ENCODE assay signal across 9 mouse cellular contexts in genomic region chr10:91249681-91250195, GRCm38 (mm10).
DNase-seq lines count a peak whose midpoint lies in the region; ATAC-seq and TF ChIP-seq lines count a peak whose summit lies in the region.
"Had no signal": no experiment of that assay in that cellular context is flagged by ENCODE, and none has a peak within 500 bp of the region (broad histone marks: within the 10 kb centered on the region; RNA-seq: fewer than 3 reads in every experiment).

No protein-coding gene starts in this region.

- no peaks in the 10 kb centered on the region for H3K27me3 ChIP-seq in liver, embryonic 13.5 days
- H3K27me3 ChIP-seq in liver, postnatal 0 days (ENCODE audit: insufficient read depth, low read length) = no peaks in the 10 kb centered on the region
- H3K27me3 ChIP-seq in limb, embryonic 13.5 days = no peaks in the 10 kb centered on the region

- H3K27ac ChIP-seq in gastrocnemius, adult 2 months = no peak overlapping the region
- H3K27ac ChIP-seq in liver, embryonic 13.5 days = no peak overlapping the region
- no peak overlapping the region for H3K27ac ChIP-seq in liver, postnatal 0 days (ENCODE audit: low read depth)
- H3K27ac ChIP-seq in embryonic fibroblast, embryonic 13.5 days (ENCODE audit: insufficient read depth, low read length) = no peak overlapping the region
- H3K27ac ChIP-seq in limb, embryonic 13.5 days = no peak overlapping the region

- no peak for TF ChIP-seq EP300 in liver, postnatal 0 days (IDR thresholded peaks at IDR 0.05; ENCODE audit: low read depth)

- no peaks in the 10 kb centered on the region for H3K36me3 ChIP-seq in liver, embryonic 13.5 days
- no peaks in the 10 kb centered on the region for H3K36me3 ChIP-seq in liver, postnatal 0 days (replicated peaks; ENCODE audit: insufficient read depth, low read length)
- no peaks in the 10 kb centered on the region for H3K36me3 ChIP-seq in limb, embryonic 13.5 days

- no peak for DNase-seq in gastrocnemius, adult 2 months
- no peak for DNase-seq in gastrocnemius, postnatal 10 days
- DNase-seq in liver, embryonic 13.5 days = no peak
- DNase-seq in liver, postnatal 0 days = no peak
- DNase-seq in cerebellum, adult 11 months = no peak
- DNase-seq in right cerebral cortex, postnatal 10 days (ENCODE audit: low spot score in 2 of 2) = no peak
- DNase-seq: kidney, adult 11 months had no signal

- no peak for TF ChIP-seq POLR2A in embryonic fibroblast, embryonic 13.5 days (IDR thresholded peaks at IDR 0.05; ENCODE audit: low read depth, low read length)

- 0 out of 2 replicates have a peak overlapping the region, but pooled peaks have one; percentile 10 for H3K4me2 ChIP-seq in liver, embryonic 13.5 days
- no peak overlapping the region for H3K4me2 ChIP-seq in liver, postnatal 0 days (ENCODE audit: low read depth, low read length)
- H3K4me2 ChIP-seq in limb, embryonic 13.5 days (replicated peaks) = peak overlapping the region; percentile 55

- intact Hi-C loops in gastrocnemius, adult 2 months (cut with DNase I) = no loop called here

- no peak overlapping the region for H3K9ac ChIP-seq in liver, embryonic 13.5 days
- H3K9ac ChIP-seq in liver, postnatal 0 days (replicated peaks) = no peak overlapping the region
- H3K9ac ChIP-seq in limb, embryonic 13.5 days = peak overlapping the region; percentile 60; the same call in 1 of the 2 replicates

- no peak for TF ChIP-seq CTCF in gastrocnemius, adult 2 months (IDR thresholded peaks at IDR 0.05)
- no peak for TF ChIP-seq CTCF in liver, postnatal 0 days (IDR thresholded peaks at IDR 0.05; ENCODE audit: low read depth)
- no peak for TF ChIP-seq CTCF in embryonic fibroblast, embryonic 13.5 days (IDR thresholded peaks at IDR 0.05; ENCODE audit: borderline replicate concordance, insufficient read depth, low read length)

- ATAC-seq in liver, embryonic 13.5 days (ENCODE audit: low read depth) = no peak
- no peak for ATAC-seq in liver, postnatal 0 days
- ATAC-seq in limb, embryonic 13.5 days (ENCODE audit: low FRiP score, low read depth) = peak; percentile 61

- peak overlapping the region; percentile 62 for H3K4me3 ChIP-seq in gastrocnemius, adult 2 months
- H3K4me3 ChIP-seq in liver, embryonic 13.5 days (replicated peaks) = no peak overlapping the region
- no peak overlapping the region for H3K4me3 ChIP-seq in liver, postnatal 0 days (ENCODE audit: low read depth, low read length)
- H3K4me3 ChIP-seq in embryonic fibroblast, embryonic 13.5 days (ENCODE audit: insufficient read depth, low read length) = 0 out of 2 replicates have a peak overlapping the region, but pooled peaks have one; percentile 11
- H3K4me3 ChIP-seq in limb, embryonic 13.5 days = peak overlapping the region; percentile 30

- WGBS in liver, embryonic 13.5 days (ENCODE audit: insufficient replicate concordance) = 59% methylated on average over 18 of the region's 18 CpGs
- WGBS in liver, postnatal 0 days (ENCODE audit: insufficient replicate concordance) = 68% methylated on average over 18 of the region's 18 CpGs
- 28% methylated on average over 18 of the region's 18 CpGs for WGBS in limb, embryonic 13.5 days

- no peaks in the 10 kb centered on the region for H3K9me3 ChIP-seq in liver, embryonic 13.5 days (replicated peaks)
- peaks cover 2% of the 10 kb centered on the region; the same call in 1 of the 2 replicates for H3K9me3 ChIP-seq in liver, postnatal 0 days (ENCODE audit: low read length)
- no peaks in the 10 kb centered on the region for H3K9me3 ChIP-seq in limb, embryonic 13.5 days

- H3K4me1 ChIP-seq in liver, embryonic 13.5 days (replicated peaks) = no peaks in the 10 kb centered on the region
- H3K4me1 ChIP-seq in liver, postnatal 0 days (ENCODE audit: insufficient read depth) = no peaks in the 10 kb centered on the region
- peaks cover 4% of the 10 kb centered on the region; the same call in 1 of the 2 replicates for H3K4me1 ChIP-seq in embryonic fibroblast, embryonic 13.5 days (ENCODE audit: control insufficient read depth, insufficient read depth, low read length)
- peaks cover 5% of the 10 kb centered on the region; the same call in 1 of the 2 replicates for H3K4me1 ChIP-seq in limb, embryonic 13.5 days

Comparison
In these comparisons a context has a peak if more than half of its experiments do, and no peak if none do; other contexts are left out.
1. H3K4me3 ChIP-seq: peak in gastrocnemius, adult 2 months (single experiment), embryonic fibroblast, embryonic 13.5 days (single experiment) and limb, embryonic 13.5 days (single experiment); none in liver, embryonic 13.5 days (single experiment) and liver, postnatal 0 days (single experiment).